Mouse (Mus musculus): ENCODE data around the gene Nrcam. TPM values are rescaled to one million over a fixed set of nuclear protein-coding genes. Genes with fewer than 3 reads are reported as not detected.

Gene Nrcam
- polyA plus RNA-seq, 1 experiment from 2014 or later = 90.1 TPM

DNA sequence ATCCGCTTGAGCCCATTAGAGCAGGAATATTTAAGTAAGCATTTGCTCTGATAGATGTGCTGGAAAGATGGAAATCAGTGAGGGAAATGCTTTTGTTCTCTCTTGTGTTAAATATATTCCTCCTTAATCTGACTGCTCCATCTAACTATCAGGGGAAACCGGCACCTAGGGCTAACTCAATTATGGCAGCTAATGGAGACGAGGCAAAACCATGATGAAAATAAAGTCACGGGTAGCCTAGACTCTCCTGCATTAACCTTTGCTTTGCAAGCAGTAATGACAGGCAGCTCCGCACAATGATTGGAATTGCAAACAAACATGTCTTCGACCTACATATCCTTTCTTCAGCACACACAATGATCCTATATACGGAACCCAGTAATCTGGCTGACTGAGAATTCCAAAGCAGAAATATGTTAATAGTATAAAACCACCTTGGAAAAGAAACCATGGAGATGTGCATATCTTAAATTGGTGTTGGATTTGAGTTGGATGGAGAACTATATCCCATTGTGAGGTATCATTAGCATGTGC lies 205.5 kb downstream of the Nrcam start:
- 78% methylated on average over 7 of the region's 7 CpGs for WGBS
- H3K36me3 ChIP-seq (replicated peaks) = no peaks in the 10 kb centered on the region
- no peaks in the 10 kb centered on the region for H3K27me3 ChIP-seq
- H3K9me3 ChIP-seq = no peaks in the 10 kb centered on the region
- H3K4me3 ChIP-seq (replicated peaks) = no peak overlapping the region
- H3K9ac ChIP-seq = no peak overlapping the region
- H3K4me1 ChIP-seq = peaks cover 10% of the 10 kb centered on the region; the same call in 1 of the 2 replicates
- ATAC-seq (ENCODE audit: low FRiP score) = 0 out of 2 replicates have a peak, but pooled peaks have one; percentile 53
- no peak overlapping the region for H3K27ac ChIP-seq
- no peak overlapping the region for H3K4me2 ChIP-seq

GRCm38 (mm10) chr12:44535623-44536022 lies 206.9 kb downstream of the Nrcam start:
- Histone ChIP-seq H3K4me1 (peaks cover 10% of the 10 kb centered on the region; the same call in 1 of the 2 replicates), H3K9me3 (no peaks in the 10 kb centered on the region), H3K27ac (no peak overlapping the region), H3K4me2 (no peak overlapping the region), H3K27me3 (no peaks in the 10 kb centered on the region), H3K9ac (no peak overlapping the region), H3K36me3 (replicated peaks) (no peaks in the 10 kb centered on the region), H3K4me3 (replicated peaks) (no peak overlapping the region)
- no peak for ATAC-seq (ENCODE audit: low FRiP score)
- 39% methylated on average over 5 of the region's 5 CpGs for WGBS

DNA sequence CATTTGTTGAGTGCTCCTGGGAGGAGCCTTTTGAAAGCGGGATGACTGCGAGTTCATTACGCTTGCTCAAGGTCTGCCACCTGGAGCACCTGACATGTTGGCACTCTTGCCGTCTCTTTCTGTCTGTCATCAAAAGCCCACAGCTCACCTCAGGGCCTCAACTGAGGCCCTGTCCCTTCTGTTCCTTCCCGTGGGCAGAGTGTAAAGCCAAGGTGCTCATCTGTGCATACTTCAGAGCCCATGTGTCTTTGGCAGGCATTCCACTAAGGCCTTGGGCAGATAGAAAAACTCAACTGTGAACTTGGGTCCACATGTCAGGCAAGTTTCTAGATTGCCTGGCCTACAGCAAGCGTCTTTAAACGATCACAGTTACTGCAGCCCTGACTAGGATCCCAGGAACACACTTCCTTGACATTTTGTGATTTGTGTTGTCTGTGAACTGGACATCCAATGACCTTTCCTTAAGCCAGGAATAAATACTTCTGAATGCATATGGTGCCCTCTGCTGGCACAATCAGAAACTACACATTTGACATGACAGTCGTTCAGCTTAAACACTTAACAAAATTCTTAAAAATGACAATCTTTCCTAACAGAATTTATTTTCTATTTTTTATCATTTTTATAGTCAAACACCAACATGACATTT lies 219.2 kb downstream of the Nrcam start:
- WGBS = 50% methylated on average over 8 of the region's 8 CpGs
- Histone ChIP-seq H3K36me3 (replicated peaks) (peaks cover 3% of the 10 kb centered on the region; the same call in 1 of the 2 replicates), H3K9me3 (no peaks in the 10 kb centered on the region), H3K9ac (no peak overlapping the region), H3K4me2 (no peak overlapping the region), H3K27me3 (no peaks in the 10 kb centered on the region), H3K4me1 (peaks cover 21% of the 10 kb centered on the region), H3K4me3 (replicated peaks) (no peak overlapping the region), H3K27ac (no peak overlapping the region)
- ATAC-seq (ENCODE audit: low FRiP score) = 0 out of 2 replicates have a peak, but pooled peaks have one; percentile 18

- H3K4me3 ChIP-seq (replicated peaks) = no peak overlapping the region
- no peaks in the 10 kb centered on the region for H3K9me3 ChIP-seq
- no peak overlapping the region for H3K4me2 ChIP-seq
- peak; percentile 49; the same call in 1 of the 2 replicates for ATAC-seq (ENCODE audit: low FRiP score)
- no peak overlapping the region for H3K9ac ChIP-seq
- peaks cover 3% of the 10 kb centered on the region; the same call in 1 of the 2 replicates for H3K36me3 ChIP-seq (replicated peaks)
- H3K27me3 ChIP-seq = no peaks in the 10 kb centered on the region
- WGBS = 65% methylated on average over 9 of the region's 9 CpGs
- no peak overlapping the region for H3K27ac ChIP-seq
- peaks cover 21% of the 10 kb centered on the region for H3K4me1 ChIP-seq
These were observed 219.8 kb downstream of the Nrcam start for GRCm38 (mm10) chr12:44548465-44548864.

DNA sequence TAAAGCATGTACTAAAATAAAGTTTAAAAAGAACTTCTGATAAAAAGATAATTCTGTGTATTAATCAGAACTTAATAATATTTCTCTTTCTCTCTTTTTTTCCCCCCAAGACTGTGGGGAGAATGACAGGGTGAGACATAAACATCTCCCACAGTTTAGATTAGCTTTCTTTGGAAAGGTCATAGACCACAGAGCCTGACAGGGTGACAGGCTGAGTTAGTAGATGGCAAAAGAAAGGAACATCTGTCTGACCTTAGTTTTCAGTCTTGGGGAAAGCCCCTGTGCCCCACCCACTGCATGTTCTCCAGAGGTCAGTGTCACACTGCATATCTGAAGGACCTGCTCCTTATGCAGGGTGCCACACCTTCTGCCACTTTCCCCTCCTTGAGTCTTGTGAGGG lies 222.9 kb downstream of the Nrcam start:
- H3K36me3 ChIP-seq (replicated peaks) = peaks cover 3% of the 10 kb centered on the region; the same call in 1 of the 2 replicates
- no peak overlapping the region for H3K9ac ChIP-seq
- H3K27me3 ChIP-seq = no peaks in the 10 kb centered on the region
- H3K4me3 ChIP-seq (replicated peaks) = no peak overlapping the region
- H3K9me3 ChIP-seq = no peaks in the 10 kb centered on the region
- ATAC-seq (ENCODE audit: low FRiP score) = no peak
- H3K4me2 ChIP-seq = no peak overlapping the region
- H3K27ac ChIP-seq = no peak overlapping the region
- H3K4me1 ChIP-seq = peaks cover 11% of the 10 kb centered on the region; the same call in 1 of the 2 replicates

- Histone ChIP-seq H3K36me3 (replicated peaks) (peaks cover 3% of the 10 kb centered on the region; the same call in 1 of the 2 replicates), H3K9me3 (no peaks in the 10 kb centered on the region), H3K27me3 (no peaks in the 10 kb centered on the region), H3K9ac (no peak overlapping the region), H3K4me2 (no peak overlapping the region), H3K4me1 (peaks cover 11% of the 10 kb centered on the region; the same call in 1 of the 2 replicates), H3K4me3 (replicated peaks) (no peak overlapping the region), H3K27ac (no peak overlapping the region)
- ATAC-seq (ENCODE audit: low FRiP score) = no peak
- 83% methylated on average over 2 of the region's 2 CpGs for WGBS
These were observed 225.4 kb downstream of the Nrcam start for GRCm38 (mm10) chr12:44554051-44554450.

- Histone ChIP-seq H3K4me2 (no peak overlapping the region), H3K9ac (no peak overlapping the region), H3K27me3 (no peaks in the 10 kb centered on the region), H3K4me3 (replicated peaks) (no peak overlapping the region), H3K36me3 (replicated peaks) (peaks cover 5% of the 10 kb centered on the region; the same call in 1 of the 2 replicates), H3K27ac (no peak overlapping the region), H3K9me3 (no peaks in the 10 kb centered on the region), H3K4me1 (peaks cover 11% of the 10 kb centered on the region; the same call in 1 of the 2 replicates)
- ATAC-seq (ENCODE audit: low FRiP score) = no peak
- WGBS = 96% methylated on average over 1 of the region's 1 CpGs
These were observed 226.1 kb downstream of the Nrcam start for GRCm38 (mm10) chr12:44554808-44555207.

DNA sequence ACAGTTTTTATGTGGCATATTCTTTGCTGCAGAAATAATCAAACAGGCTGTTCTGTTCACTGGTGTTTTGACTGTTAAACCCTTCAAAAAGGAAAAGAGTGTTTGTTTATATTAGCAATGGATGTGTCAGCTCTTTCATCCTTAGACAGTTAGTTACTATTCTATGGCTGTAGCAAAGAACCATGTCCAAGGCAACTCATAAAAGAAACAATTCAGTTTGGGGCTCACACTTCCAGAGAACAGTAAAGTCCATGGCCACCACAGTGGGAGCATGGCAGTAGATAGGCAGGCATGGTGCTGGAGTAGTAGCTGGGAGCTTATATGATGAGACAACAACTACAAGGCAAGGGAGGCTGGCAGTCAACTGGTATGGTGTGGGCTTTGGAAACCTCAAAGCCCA lies 231.3 kb downstream of the Nrcam start:
- Histone ChIP-seq H3K4me2 (no peak overlapping the region), H3K9ac (no peak overlapping the region), H3K9me3 (no peaks in the 10 kb centered on the region), H3K27ac (no peak overlapping the region), H3K27me3 (no peaks in the 10 kb centered on the region), H3K4me3 (replicated peaks) (no peak overlapping the region), H3K4me1 (no peaks in the 10 kb centered on the region), H3K36me3 (replicated peaks) (peaks cover 16% of the 10 kb centered on the region)
- ATAC-seq (ENCODE audit: low FRiP score) = no peak

GRCm38 (mm10) chr12:44570070-44570469 lies 241.4 kb downstream of the Nrcam start:
- WGBS = 80% methylated on average over 7 of the region's 7 CpGs
- ATAC-seq (ENCODE audit: low FRiP score) = no peak
- H3K4me2 ChIP-seq = no peak overlapping the region
- no peaks in the 10 kb centered on the region for H3K27me3 ChIP-seq
- no peaks in the 10 kb centered on the region for H3K4me1 ChIP-seq
- no peak overlapping the region for H3K4me3 ChIP-seq (replicated peaks)
- H3K9me3 ChIP-seq = no peaks in the 10 kb centered on the region
- peaks cover 25% of the 10 kb centered on the region; the same call in 1 of the 2 replicates for H3K36me3 ChIP-seq (replicated peaks)
- H3K9ac ChIP-seq = no peak overlapping the region
- no peak overlapping the region for H3K27ac ChIP-seq

DNA sequence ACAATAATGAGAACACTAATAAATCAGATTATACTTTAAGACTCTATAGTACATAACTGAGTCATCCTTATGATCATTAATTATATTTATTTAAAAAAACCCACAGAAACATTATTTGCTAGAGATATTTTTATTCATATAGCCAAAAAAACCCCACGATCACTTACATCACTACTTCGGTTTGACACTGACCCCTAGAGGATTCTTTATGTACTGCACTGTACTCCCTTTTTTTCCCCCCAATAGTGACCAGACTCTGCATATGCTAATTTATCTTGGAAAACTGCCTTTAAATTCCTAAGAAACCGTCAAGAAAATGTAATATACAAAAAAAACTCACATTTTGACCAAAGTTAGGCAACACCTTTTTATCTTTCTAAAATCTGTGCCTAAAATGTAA lies 244.0 kb downstream of the Nrcam start:
- no peaks in the 10 kb centered on the region for H3K9me3 ChIP-seq
- WGBS = 19% methylated on average over 3 of the region's 3 CpGs
- no peaks in the 10 kb centered on the region for H3K4me1 ChIP-seq
- H3K36me3 ChIP-seq (replicated peaks) = peaks cover 25% of the 10 kb centered on the region; the same call in 1 of the 2 replicates
- H3K27ac ChIP-seq = no peak overlapping the region
- no peaks in the 10 kb centered on the region for H3K27me3 ChIP-seq
- no peak overlapping the region for H3K4me3 ChIP-seq (replicated peaks)
- ATAC-seq (ENCODE audit: low FRiP score) = no peak
- no peak overlapping the region for H3K4me2 ChIP-seq
- no peak overlapping the region for H3K9ac ChIP-seq

DNA sequence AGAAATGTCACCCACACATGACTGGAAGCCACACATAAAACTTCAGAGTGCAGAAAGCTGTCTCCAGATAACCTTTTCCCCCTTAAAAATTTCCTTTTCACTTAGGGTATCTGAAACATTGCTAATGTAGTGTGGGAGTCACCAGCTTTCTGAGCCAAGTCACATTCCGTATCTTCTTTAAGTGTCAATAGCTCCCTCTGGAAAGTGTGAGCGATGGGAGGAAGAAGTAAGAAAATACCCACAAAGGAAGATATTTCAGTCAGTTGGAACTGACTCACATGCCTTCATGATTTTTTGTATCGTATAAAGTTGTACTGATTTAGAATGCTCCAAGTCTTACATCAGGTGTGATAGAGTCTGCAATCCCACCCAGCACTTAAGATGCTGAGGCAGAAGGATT lies 245.5 kb downstream of the Nrcam start:
- Histone ChIP-seq H3K27me3 (no peaks in the 10 kb centered on the region), H3K4me2 (no peak overlapping the region), H3K27ac (no peak overlapping the region), H3K4me1 (no peaks in the 10 kb centered on the region), H3K4me3 (replicated peaks) (no peak overlapping the region), H3K36me3 (replicated peaks) (peaks cover 25% of the 10 kb centered on the region; the same call in 1 of the 2 replicates), H3K9me3 (no peaks in the 10 kb centered on the region), H3K9ac (no peak overlapping the region)
- ATAC-seq (ENCODE audit: low FRiP score) = no peak
- WGBS = 95% methylated on average over 3 of the region's 3 CpGs

- 31% methylated on average over 16 of the region's 16 CpGs for WGBS
- no peak overlapping the region for H3K9ac ChIP-seq
- H3K9me3 ChIP-seq = no peaks in the 10 kb centered on the region
- no peaks in the 10 kb centered on the region for H3K27me3 ChIP-seq
- no peak overlapping the region for H3K27ac ChIP-seq
- no peaks in the 10 kb centered on the region for H3K4me1 ChIP-seq
- H3K4me3 ChIP-seq (replicated peaks) = no peak overlapping the region
- peak; percentile 56; the same call in 1 of the 2 replicates for ATAC-seq (ENCODE audit: low FRiP score)
- no peak overlapping the region for H3K4me2 ChIP-seq
- no peaks in the 10 kb centered on the region; the same call in 1 of the 2 replicates for H3K36me3 ChIP-seq (replicated peaks)
These were observed 272.9 kb downstream of the Nrcam start for GRCm38 (mm10) chr12:44601410-44602149.
